Mouse (Mus musculus): ENCODE results near the gene Galnt18.

Gene Galnt18

GRCm38 (mm10) chr7:111713828-111714600 lies 65.8 kb downstream of the Galnt18 start:
- no peak for DNase-seq (ENCODE audit: low spot score)

DNA sequence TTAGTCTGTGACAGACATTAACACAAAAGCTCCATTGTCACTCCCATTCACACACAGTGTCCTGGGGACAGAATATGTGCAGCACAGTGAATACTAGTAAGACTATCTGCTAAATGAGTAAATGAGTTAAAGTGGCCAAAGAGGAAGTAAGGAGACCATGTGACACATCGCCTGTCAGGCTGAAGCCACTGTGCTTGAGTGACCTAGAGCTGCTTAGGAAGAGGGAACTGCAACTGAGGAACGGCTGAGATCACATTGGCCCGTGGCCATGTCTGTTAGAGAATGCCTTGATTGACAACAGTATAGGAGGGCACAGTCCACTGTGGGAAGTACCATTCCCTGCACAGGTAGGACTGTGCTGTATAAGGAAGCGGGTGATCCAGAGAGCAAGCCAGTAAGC lies 67.0 kb downstream of the Galnt18 start:
- DNase-seq (ENCODE audit: low spot score): no peak

GRCm38 (mm10) chr7:111711045-111711808 lies 68.5 kb downstream of the Galnt18 start:
- no peak for DNase-seq (ENCODE audit: low spot score)

DNA sequence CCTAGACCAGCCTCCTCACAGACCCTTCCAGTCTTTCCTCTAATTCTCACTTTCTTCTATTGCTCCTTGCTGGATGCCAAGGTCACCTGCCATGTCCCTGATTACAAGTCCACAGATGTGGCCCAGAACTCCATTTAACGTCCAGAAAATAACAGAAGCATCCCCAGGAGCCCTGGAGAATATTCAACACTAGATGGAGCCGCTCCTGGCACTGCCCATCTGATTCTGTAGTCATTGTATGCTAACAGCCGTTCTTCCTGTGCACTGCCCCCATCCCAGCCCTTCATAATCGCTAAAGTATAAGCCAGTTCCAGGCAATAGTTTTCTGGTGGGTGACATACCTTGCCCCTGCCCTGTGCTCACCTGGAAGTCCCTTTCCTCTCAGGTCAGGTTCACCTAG lies 69.5 kb downstream of the Galnt18 start:
- no peak for DNase-seq (ENCODE audit: low spot score)

DNA sequence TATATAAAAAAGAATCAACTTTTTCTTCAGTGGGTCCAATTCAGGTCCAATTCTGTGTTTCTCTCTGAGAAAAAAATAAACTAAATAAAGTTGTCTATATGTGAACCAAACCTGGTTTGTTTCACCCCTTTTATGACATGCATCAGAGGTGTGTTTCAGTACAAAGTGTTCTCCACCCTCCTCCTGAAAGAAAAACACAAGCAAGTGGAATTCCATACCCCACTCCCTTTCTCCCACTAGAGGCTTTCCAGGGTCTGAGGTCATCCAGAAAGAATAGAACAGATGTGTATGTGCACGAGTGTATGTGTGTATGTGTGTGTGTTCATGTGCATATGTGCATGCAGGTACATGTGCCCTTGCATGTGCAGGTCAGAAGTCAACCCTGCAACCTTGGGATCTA lies 71.2 kb downstream of the Galnt18 start:
- DNase-seq (ENCODE audit: low spot score): no peak

- no peak for DNase-seq (ENCODE audit: low spot score)
Measured at GRCm38 (mm10) chr7:111702961-111703360, 76.8 kb downstream of the Galnt18 start.

- no peak for DNase-seq (ENCODE audit: low spot score)
Measured at GRCm38 (mm10) chr7:111701788-111702187, 78.0 kb downstream of the Galnt18 start.

GRCm38 (mm10) chr7:111699446-111699845 lies 80.3 kb downstream of the Galnt18 start:
- DNase-seq (ENCODE audit: low spot score): no peak

- DNase-seq (ENCODE audit: low spot score): no peak
Measured at GRCm38 (mm10) chr7:111696226-111696625, 83.6 kb downstream of the Galnt18 start.

- no peak for DNase-seq (ENCODE audit: low spot score)
Measured at GRCm38 (mm10) chr7:111694312-111694711, 85.5 kb downstream of the Galnt18 start.

DNA sequence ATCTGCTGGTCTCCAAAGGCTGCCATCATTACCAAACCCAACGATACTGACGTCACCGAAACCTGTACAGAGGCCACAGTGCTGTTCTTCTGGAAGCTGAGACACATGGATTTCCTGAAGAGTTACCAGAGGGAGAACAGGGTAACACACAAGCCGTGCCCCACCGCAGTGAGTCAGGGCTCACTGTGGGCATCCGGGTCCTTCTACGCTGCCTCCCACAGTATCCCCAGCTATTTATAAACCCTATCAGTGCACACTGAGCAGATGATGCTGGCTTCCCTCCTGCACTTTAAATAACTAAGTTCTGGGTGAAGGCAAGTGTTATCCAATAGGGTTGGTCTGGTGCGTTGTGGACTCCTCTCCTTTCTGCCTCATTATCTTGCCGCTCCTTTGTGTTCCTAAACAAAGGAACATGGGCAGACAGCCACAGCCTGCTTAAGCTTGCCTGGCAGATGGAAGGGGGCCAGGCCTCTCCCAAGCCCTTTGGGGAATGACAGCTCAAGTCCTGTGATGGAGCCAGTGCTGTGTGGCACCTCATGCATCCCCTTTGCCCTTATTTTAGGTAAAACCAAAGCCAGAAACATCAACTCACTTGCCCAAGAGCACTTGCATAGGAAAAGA lies 87.0 kb downstream of the Galnt18 start:
- DNase-seq (ENCODE audit: low spot score): no peak

DNA sequence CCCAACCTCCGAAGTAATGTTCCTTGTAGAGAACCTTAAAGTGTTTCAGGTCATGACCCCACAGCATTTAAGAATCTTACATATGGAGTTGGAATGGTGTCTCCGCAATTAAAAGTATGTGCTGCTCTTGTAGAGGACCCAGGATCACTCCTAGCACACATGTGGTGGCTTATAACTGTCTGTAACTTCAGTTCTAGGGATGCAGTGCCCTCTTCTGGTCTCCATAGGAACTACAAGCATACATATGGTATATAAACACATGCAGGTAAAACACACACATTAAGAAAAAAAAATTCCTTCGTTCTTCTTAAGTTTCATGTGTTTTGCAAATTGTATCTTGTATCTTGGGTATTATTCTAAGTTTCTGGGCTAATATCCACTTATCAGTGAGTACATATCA lies 99.7 kb downstream of the Galnt18 start:
- no peak for DNase-seq (ENCODE audit: low spot score)

DNA sequence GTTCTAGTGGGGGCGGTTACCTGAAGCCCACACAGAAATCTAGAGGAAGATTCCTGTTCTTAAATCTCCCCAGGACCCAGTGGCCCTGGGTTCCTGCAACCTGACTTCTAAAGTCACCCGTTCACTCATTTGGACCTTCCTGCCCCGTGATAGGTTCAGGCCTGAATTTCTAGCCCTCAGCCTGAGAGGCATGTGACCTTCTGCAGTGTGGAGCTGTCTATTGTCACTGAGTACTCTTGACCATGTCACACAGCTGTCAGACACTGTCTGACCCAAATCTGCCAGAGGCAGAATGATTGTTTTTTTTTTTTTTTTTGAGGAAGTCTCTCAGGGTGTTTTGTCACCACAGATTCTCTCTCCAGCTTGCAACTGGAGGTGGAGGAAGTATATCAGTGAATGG lies 103.3 kb downstream of the Galnt18 start:
- DNase-seq (ENCODE audit: low spot score): no peak

GRCm38 (mm10) chr7:111672467-111672866 lies 107.3 kb downstream of the Galnt18 start:
- DNase-seq (ENCODE audit: low spot score): no peak

GRCm38 (mm10) chr7:111663139-111664073 lies 116.4 kb downstream of the Galnt18 start:
- no peak for DNase-seq (ENCODE audit: low spot score)

- DNase-seq (ENCODE audit: low spot score): no peak
Measured at GRCm38 (mm10) chr7:111658579-111658978, 121.2 kb downstream of the Galnt18 start.

GRCm38 (mm10) chr7:111655002-111655401 lies 124.8 kb downstream of the Galnt18 start:
- DNase-seq (ENCODE audit: low spot score): no peak

GRCm38 (mm10) chr7:111654526-111654925 lies 125.3 kb downstream of the Galnt18 start:
- no peak for DNase-seq (ENCODE audit: low spot score)

DNA sequence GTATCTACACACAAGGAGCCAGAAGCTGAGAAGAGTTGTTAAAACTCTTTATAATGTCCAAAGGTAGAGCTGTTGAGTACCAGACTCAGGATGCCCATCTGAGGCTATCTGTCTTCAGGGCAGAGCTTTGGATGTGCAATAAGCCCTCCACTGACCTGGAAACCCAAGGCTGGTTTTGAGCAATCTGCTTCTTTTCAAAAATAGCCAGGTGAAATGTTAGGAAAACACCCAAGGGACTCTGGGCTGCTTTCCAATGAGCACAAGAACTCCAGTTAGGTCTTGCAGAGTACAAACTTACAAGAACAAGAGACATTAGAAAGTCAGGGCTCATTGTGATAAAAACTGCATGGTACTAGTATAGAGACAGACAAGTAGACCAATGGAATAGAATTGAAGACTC lies 135.4 kb downstream of the Galnt18 start:
- no peak for DNase-seq (ENCODE audit: low spot score)

DNA sequence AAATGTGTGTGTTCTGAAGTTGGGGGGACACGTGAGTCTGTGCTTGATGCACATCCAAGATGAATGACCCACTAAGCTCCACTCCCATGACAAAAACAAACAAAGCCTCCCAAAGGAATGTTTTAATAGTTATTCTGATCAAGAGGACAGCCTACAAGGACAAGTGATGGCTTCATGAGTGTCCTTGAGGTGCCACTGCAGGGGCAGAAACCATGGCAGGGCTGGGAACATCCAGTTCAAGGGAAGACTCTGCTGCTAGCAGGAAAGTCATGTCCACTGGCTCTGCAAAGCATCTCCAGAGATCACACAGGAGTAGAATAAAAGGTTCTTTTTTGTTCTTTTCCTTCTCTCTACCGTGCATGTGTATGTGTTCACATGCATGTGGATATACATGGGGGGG lies 140.9 kb downstream of the Galnt18 start:
- no peak for DNase-seq (ENCODE audit: low spot score)

DNA sequence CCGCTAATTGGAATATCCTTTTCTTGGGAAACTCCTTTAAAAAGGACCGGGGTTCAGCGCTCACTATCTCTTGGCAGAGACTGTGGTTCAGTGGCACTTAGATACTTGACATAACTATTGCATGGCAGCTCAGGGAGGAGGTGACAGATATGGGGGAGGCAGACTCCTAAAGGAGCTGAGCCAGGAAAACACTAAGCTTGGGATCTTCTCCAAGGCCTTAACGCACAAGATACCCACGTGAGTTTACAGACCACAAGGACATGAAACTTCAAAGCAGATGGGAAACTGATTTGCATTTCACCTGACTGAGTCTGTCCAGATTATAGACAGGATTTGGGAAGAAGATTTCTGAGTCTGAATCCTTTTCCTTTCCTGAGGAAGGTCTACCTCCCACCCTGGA lies 141.3 kb downstream of the Galnt18 start:
- no peak for DNase-seq (ENCODE audit: low spot score)

GRCm38 (mm10) chr7:111637866-111638448 lies 141.8 kb downstream of the Galnt18 start:
- no peak for DNase-seq (ENCODE audit: low spot score)
